Mouse (Mus musculus) midbrain, embryonic 11.5 days (tissue): ENCODE data around the gene Arntl2. TPM values are rescaled to one million over a fixed set of nuclear protein-coding genes. Genes with fewer than 3 reads are reported as not detected.
A peak's percentile ranks its signal among the peaks of the same experiment; 100 is the strongest.
"Not testable (repeated sequence)": the region's sequence is repeated elsewhere in the genome, so short reads cannot be mapped to it uniquely, and the experiment has no call there.

ENCODE experiments used
- ATAC-seq: fragments of 200-750 bp; cut with Nextera tagmentation; 2 replicates; pipeline ENCODE4 v1.8.0; 2017; ENCODE audit warnings: moderate TSS enrichment, moderate library complexity; ENCODE audit not compliant: low FRiP score
- DNase-seq: peaks from one replicate; pipeline ENCODE4 v3.0.0; 2015; ENCODE audit warnings: low spot score; ENCODE audit errors: missing footprints
- H3K27ac ChIP-seq: fragments of 300-500 bp; sonication (generic); 2 replicates; pipeline ENCODE4 v1.5.1; 2014; ENCODE audit warnings: low read depth, low read length
- H3K27me3 ChIP-seq: fragments of 300-500 bp; sonication (generic); 2 replicates; pipeline ENCODE4 v1.6.1; 2014; ENCODE audit warnings: mild to moderate bottlenecking, low read length, moderate library complexity, mixed read lengths; ENCODE audit not compliant: control insufficient read depth, insufficient read depth
- H3K36me3 ChIP-seq: fragments of 300-500 bp; sonication (generic); 2 replicates; pipeline ENCODE4 v1.6.1; 2014; ENCODE audit warnings: mild to moderate bottlenecking, low read length, moderate library complexity, mixed read lengths; ENCODE audit not compliant: control insufficient read depth, insufficient read depth
- H3K4me1 ChIP-seq: fragments of 300-500 bp; sonication (generic); 2 replicates; pipeline ENCODE4 v1.6.1; 2014; ENCODE audit warnings: low read length; ENCODE audit not compliant: control insufficient read depth, insufficient read depth
- H3K4me2 ChIP-seq: fragments of 300-500 bp; sonication (generic); 2 replicates; pipeline ENCODE4 v1.6.1; 2014; ENCODE audit warnings: mild to moderate bottlenecking, moderate library complexity
- H3K4me3 ChIP-seq: fragments of 300-500 bp; sonication (generic); 2 replicates; pipeline ENCODE4 v1.5.1; 2014; ENCODE audit warnings: low read depth, low read length
- H3K9ac ChIP-seq: fragments of 300-500 bp; sonication (generic); 2 replicates; pipeline ENCODE4 v1.6.1; 2014; ENCODE audit warnings: low read length
- H3K9me3 ChIP-seq: fragments of 300-500 bp; sonication (generic); 2 replicates; pipeline ENCODE4 v1.6.1; 2016; ENCODE audit warnings: low read length; ENCODE audit not compliant: control insufficient read depth
- WGBS: fragments of 180-500 bp; shearing (Covaris S2); extraction: QIAGEN DNeasy Blood & Tissue Kit; methylation state at CpG from one replicate; pipeline ENCODE4 v1.1.7; 2014; 5-methylcytosine and 5-hydroxymethylcytosine counted together
- polyA plus RNA-seq: library from polyadenylated mRNA; unstranded; fragments of >200 nt; fragmentation: Nextera tagmentation; extraction: Ambion mirVana; gene quantifications from 2 replicates; pipeline ENCODE4 v1.2.1, GENCODE M21; 2014

The Arntl2 gene
- polyA plus RNA-seq, 1 experiment from 2014 or later: 1.4 TPM

DNA sequence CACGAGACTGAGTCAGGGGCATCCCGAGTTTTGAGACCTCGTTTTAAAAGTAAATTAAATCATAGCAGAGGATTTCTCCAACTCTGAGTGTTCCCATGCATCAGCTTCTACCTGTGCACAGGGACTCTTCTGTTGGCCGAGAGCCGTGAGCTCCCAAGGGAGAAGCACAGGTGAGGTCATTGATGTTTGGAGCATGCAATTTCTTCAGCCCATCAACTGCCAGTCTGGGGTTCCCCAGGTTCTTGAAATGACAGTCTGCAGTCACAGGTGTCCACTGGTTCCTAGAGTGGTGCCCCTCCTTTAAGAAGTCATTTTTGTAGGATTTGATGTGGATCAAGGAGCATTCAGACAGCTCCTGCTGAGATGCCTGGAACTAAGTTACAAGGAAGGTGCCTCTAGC, 25.0 kb upstream of the Arntl2 start:
- H3K27me3 ChIP-seq: no peaks in the 10 kb centered on the region
- DNase-seq: peak; percentile 14
- H3K4me1 ChIP-seq: no peaks in the 10 kb centered on the region
- WGBS: 87% methylated on average over 5 of the region's 5 CpGs
- no peak for ATAC-seq
- H3K27ac ChIP-seq: no peak overlapping the region
- no peaks in the 10 kb centered on the region; the same call in 1 of the 2 replicates for H3K36me3 ChIP-seq
- H3K4me2 ChIP-seq: no peak overlapping the region
- no peaks in the 10 kb centered on the region for H3K9me3 ChIP-seq
- H3K4me3 ChIP-seq: no peak overlapping the region
- H3K9ac ChIP-seq: no peak overlapping the region

DNA sequence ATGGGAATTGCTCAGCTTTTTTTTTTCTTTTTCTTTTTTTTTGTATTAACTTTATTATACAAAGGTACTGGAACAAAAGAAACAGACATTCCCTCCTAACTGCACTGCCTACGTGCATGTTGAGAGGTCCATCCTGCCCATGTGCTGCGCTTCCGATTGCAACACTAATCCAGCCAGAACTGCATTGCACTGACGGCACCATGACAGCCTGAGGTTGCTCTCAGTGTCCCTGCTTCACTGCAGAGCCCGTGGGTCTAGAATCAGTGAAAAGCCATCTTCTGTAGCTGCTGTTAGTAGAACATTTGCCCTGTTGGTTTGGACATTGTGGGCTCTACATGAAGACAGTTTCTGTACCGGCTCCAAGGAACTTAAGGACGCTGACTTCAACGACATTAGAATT, 20.0 kb upstream of the Arntl2 start:
- not testable (repeated sequence) for H3K4me2 ChIP-seq, H3K27ac ChIP-seq, DNase-seq, ATAC-seq, H3K9ac ChIP-seq, H3K27me3 ChIP-seq, H3K36me3 ChIP-seq, H3K4me1 ChIP-seq, H3K9me3 ChIP-seq, H3K4me3 ChIP-seq
- WGBS: 78% methylated on average over 8 of the region's 8 CpGs

DNA sequence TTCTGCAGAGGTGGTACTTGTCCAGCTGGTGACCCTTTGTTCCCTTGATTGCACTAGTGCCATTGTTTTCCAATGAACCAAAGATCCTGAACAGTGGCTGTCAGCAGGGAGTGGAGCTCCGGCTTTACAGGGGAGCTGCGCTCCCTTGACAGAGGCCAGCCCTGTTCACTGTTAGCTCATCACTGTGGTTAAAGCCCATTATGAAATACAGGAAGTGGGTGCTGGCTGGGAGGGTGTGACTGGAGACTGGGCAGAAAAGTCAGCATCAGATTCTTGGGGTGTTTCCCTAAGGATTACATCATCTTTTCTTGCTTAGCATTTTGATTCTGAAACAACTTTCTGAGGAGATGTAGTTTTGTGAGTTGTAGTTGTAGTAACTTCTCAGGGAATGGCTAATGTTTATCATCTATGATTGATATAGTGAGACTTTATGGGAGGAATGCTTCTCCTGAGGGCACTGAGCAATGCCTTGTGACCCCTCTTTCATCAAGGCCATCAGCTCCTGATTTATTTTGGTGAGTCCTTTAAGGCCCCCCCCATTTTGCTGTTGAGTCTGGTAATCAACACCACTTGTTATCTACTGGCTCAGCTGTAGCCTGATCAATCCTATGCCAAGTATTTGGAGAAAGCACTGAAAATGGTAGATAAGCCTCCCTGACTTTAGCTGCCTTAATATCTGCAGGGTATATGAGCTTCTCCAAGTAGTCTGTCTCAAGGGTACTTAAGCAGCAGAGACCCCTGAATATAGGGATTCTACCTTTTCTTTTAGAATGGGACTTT, 19.1 kb upstream of the Arntl2 start:
- Histone ChIP-seq H3K4me1 (no peaks in the 10 kb centered on the region), H3K4me2 (no peak overlapping the region), H3K27me3 (no peaks in the 10 kb centered on the region), H3K9me3 (no peaks in the 10 kb centered on the region), H3K27ac (no peak overlapping the region), H3K9ac (no peak overlapping the region), H3K36me3 (no peaks in the 10 kb centered on the region), H3K4me3 (no peak overlapping the region)
- DNase-seq (peak; percentile 76), ATAC-seq (no peak)
- WGBS: 14% methylated on average over 2 of the region's 2 CpGs

DNA sequence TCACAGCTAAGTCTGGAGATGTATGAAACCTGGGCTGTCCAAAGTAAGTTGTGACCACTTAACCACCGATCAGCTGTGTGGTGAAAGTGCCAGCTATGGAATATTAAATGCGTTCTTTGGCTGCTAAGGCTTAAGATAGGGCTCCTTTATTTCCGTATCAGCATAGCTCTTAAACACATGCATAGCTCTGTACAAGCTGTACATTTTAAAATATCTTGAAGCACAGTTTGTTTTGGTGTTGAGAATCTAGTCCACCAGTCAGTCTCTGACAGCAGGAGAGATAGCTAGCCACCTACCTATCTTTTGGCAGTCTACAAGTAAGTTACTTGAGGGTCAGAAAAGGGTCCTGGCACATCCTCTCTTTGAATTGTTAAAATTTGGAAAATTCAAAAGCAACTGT, 17.8 kb upstream of the Arntl2 start:
- no peak for DNase-seq
- H3K9ac ChIP-seq: no peak overlapping the region
- no peak for ATAC-seq

DNA sequence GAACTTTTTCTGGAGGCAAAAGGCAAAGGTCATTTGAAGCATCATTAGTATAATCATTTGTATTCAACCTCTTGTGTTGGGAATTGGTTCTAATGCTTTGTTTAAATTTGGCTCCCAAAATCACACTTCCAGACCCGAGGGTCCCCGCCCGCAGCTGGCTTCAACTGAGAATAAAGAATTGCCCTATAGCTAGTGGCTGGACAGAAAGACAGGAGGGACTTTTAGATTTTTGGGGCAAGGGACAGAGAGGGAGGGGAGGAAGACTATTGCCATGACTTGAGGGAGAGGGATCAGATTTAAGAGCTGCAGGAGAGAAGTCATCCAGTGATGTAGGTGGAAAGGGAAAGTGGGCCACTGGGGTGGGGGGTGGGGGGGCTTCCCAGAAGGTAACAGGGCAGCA, 14.3 kb upstream of the Arntl2 start:
- Histone ChIP-seq H3K4me2 (no peak overlapping the region), H3K4me3 (no peak overlapping the region), H3K9ac (no peak overlapping the region), H3K27ac (no peak overlapping the region), H3K4me1 (no peaks in the 10 kb centered on the region), H3K36me3 (no peaks in the 10 kb centered on the region), H3K9me3 (no peaks in the 10 kb centered on the region), H3K27me3 (no peaks in the 10 kb centered on the region)
- ATAC-seq (no peak), DNase-seq (peak; percentile 54)
- WGBS: 94% methylated on average over 3 of the region's 3 CpGs

More for the DNA sequence above, 17.8 kb upstream of the Arntl2 start:
- no peaks in the 10 kb centered on the region for H3K4me1 ChIP-seq
- no peak overlapping the region for H3K27ac ChIP-seq
- H3K4me3 ChIP-seq: no peak overlapping the region
- H3K36me3 ChIP-seq: no peaks in the 10 kb centered on the region
- no peak overlapping the region for H3K4me2 ChIP-seq
- no peaks in the 10 kb centered on the region for H3K9me3 ChIP-seq
- 92% methylated on average over 3 of the region's 3 CpGs for WGBS
- H3K27me3 ChIP-seq: no peaks in the 10 kb centered on the region

DNA sequence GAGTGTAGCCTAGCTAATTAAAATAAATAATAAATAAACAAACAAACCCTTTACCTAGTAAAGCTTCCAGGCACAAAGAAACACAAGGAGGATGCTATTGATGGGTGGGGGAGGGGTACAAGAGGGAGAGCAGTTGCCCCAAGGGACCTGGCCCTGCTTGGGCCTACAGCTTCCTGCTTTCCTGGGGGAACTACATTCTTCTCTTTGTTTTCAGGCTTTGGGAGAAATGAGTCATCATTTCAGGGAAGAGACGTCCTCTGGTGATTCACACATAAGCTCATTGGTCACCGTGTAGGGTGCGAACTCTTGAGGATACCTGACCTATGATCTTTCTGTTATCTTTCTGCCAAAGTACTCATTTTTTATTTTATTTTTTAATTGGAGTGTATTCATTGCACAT, 2.3 kb upstream of the Arntl2 start:
- H3K27me3 ChIP-seq: peaks cover 2% of the 10 kb centered on the region; the same call in 1 of the 2 replicates
- no peak overlapping the region for H3K9ac ChIP-seq
- no peaks in the 10 kb centered on the region for H3K9me3 ChIP-seq
- WGBS: 78% methylated on average over 3 of the region's 3 CpGs
- no peak overlapping the region for H3K27ac ChIP-seq
- ATAC-seq: no peak
- DNase-seq: peak; percentile 73
- no peaks in the 10 kb centered on the region for H3K36me3 ChIP-seq
- H3K4me2 ChIP-seq: no peak overlapping the region
- H3K4me1 ChIP-seq: peaks cover 6% of the 10 kb centered on the region
- no peak overlapping the region for H3K4me3 ChIP-seq

DNA sequence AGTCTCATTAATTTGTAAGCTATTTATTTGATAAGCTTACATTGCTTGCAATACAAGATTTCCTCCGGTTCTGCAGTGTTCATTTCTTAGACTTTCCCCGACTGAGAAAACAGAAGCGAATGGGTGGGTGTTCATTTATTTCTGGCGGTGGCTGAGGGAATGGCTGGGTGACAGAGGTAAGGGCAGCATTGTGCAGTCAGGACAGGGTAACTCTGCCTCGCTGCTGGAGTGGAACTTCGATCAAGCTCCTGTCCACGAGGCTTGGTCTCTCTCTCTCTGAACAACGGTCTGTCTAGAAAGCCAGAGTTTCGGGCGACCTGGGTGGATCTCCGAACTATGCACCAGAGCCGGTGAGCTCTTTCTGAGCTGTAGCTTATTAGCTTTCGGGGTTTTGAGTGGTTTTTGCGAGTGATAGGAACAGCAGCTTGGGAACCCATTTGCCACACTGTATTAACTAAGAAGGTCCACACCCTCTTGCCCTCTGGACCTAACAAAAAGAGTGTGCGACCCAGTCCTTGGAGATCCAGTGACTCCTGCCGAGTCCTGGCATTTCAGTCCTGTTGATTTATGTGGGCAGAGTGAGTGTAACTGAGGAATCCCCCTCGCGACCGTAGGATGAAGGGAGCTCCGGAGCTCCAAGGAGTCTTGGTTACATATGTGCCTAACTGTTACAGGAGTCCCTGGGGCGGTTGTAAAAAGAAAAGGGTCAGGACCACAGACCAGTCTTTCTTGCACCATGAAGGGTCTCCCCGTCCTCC, 510 bp upstream of the Arntl2 start:
- DNase-seq (no peak), ATAC-seq (peak; percentile 1)
- H3K27ac ChIP-seq: no peak overlapping the region
- H3K9ac ChIP-seq: peak overlapping the region; percentile 62
- H3K4me3 ChIP-seq: peak overlapping the region; percentile 46
- H3K9me3 ChIP-seq: no peaks in the 10 kb centered on the region
- H3K4me1 ChIP-seq: peaks cover 6% of the 10 kb centered on the region
- 20% methylated on average over 22 of the region's 22 CpGs for WGBS
- no peaks in the 10 kb centered on the region for H3K36me3 ChIP-seq
- peaks cover 2% of the 10 kb centered on the region; the same call in 1 of the 2 replicates for H3K27me3 ChIP-seq
- H3K4me2 ChIP-seq: peak overlapping the region; percentile 83

DNA sequence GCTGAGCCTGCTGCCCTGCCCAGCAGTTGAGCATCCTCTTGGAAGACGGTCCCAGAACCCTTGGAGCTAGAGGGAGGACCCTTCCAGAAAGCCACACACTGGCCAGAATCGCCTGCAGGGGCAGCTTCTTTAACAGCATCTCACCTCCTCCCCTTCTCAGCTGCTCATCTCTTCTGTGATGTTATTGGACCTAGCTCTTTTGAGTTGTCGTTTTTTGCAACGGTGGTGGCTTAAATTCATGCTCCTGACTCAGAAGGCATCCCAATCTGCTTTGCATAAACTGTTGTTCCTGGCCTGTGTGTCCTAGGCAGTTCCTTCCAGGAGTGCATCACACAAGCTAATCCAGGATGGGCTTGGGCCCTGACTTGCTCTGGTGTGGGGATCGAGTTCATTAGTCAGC, 1.6 kb downstream of the Arntl2 start:
- Histone ChIP-seq H3K9ac (no peak overlapping the region), H3K4me1 (peaks cover 6% of the 10 kb centered on the region), H3K4me2 (no peak overlapping the region), H3K36me3 (no peaks in the 10 kb centered on the region), H3K9me3 (no peaks in the 10 kb centered on the region), H3K4me3 (no peak overlapping the region), H3K27me3 (peaks cover 2% of the 10 kb centered on the region; the same call in 1 of the 2 replicates), H3K27ac (no peak overlapping the region)
- no peak for DNase-seq
- no peak for ATAC-seq
- WGBS: 65% methylated on average over 5 of the region's 5 CpGs

DNA sequence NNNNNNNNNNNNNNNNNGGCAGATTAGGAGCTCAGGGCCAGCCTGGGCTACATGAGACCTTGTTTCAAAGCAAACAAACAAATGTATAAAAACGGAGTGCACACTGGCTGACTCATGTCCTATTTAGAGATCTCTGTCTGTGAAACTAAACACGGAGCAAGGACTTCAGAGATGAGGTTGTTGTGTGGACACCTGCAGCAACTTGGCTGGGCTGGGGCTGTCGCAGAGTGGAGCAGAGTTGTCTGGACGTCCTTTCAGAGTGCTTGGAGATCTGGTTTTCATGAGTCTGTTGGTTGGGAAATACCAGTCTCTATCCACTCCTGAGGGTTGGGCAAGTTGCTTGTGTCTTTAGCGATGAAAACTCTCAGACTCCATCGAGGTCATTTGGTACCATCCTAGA, 14.1 kb downstream of the Arntl2 start:
- Histone ChIP-seq H3K36me3 (no peaks in the 10 kb centered on the region), H3K27ac (no peak overlapping the region), H3K4me2 (no peak overlapping the region), H3K9ac (no peak overlapping the region), H3K9me3 (no peaks in the 10 kb centered on the region), H3K4me3 (no peak overlapping the region), H3K4me1 (no peaks in the 10 kb centered on the region), H3K27me3 (no peaks in the 10 kb centered on the region)
- 92% methylated on average over 6 of the region's 6 CpGs for WGBS
- ATAC-seq (no peak), DNase-seq (no peak)
